Mouse (Mus musculus): ENCODE results near the gene Gm17571. TPM values are rescaled to one million over a fixed set of nuclear protein-coding genes. Genes with fewer than 3 reads are reported as not detected.

The Gm17571 gene
- polyA plus RNA-seq (2012; ENCODE audit: low replicate concordance): not detected in 2 replicates

DNA sequence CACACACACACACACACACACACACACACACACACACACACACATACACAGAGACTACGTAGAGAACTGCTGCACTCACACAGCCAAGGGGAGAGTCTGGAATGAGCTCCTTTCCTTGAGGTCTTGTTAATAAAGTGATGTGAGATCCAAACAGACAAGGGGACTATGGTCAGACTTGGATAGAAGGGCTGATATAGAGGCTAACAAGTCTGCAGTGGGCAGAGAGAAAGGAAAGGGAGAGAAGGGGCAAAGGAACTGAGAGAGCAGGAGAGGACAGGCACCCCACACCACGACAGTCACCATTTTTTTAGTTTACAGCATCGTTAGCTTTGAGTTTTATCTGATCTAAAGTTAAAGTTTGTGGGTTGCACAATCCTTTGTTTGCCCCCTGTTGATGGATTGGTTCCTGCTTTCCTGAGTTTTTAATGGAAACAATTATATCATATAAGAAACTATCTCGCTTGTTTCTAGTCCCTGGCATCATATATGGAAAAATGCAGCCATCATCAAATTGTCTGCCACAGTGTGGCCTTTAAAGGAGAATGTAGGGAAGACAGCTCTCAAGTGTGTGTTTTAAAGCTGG, at the start of gene Gm17571:
Gene Gm17571, minus strand, starts transcription at position 51 of the 583 bp plus-strand sequence.

Other genes starting within 250 kb of the Gm17571 start
- gene Jrkl, start 200.9 kb downstream of the Gm17571 start, polyA plus RNA-seq (2012; ENCODE audit: low replicate concordance): 0.05 TPM in 1 of 2 replicates, not detected in the other
- gene Ccdc82, start 199.8 kb downstream of the Gm17571 start, polyA plus RNA-seq (2012; ENCODE audit: low replicate concordance): 0.87 and 3.8 TPM in 2 replicates
- gene Maml2, start 148.8 kb downstream of the Gm17571 start, polyA plus RNA-seq (2012; ENCODE audit: low replicate concordance): 1.1 and 3.5 TPM in 2 replicates